Mouse (Mus musculus) left cerebral cortex, postnatal 4 days (tissue): ENCODE measurements around the gene Polr1d. TPM values are rescaled to one million over a fixed set of nuclear protein-coding genes. Genes with fewer than 3 reads are reported as not detected.

ENCODE experiments used
- DNase-seq: peaks from one replicate; pipeline ENCODE4 v3.0.0-alpha.2; 2022
- intact Hi-C: fragments of 180-260 bp; cut with DNase I; formaldehyde crosslinking; loops from one replicate; pipeline ENCODE4 v1.15.1; 2025
- total RNA-seq, 2 experiments: library from RNA; stranded (reverse); gene quantifications; 2 replicates each; pipeline ENCODE4 v1.2.3; 2021

Gene Polr1d
- total RNA-seq, 2 experiments from 2014 or later = 93.0 to 96.0 TPM

DNA sequence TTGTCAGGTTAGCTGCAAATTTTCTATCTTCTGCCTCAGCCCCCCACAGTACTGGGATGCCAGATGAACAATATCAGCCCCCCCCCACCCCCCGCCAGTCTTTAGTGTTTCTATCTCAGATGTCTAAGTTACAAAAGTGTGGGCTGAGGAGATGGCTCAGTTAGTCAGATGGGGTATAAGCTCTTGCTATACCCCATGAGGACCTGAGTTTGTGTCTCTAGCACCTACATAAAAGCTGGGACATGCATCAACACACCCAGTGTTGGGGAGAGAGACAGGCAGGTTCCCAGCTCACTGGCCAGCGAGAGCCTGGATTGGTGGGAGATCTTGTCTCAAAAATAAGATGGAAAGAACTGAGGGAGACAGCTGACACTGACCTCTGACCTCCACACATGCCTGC is 52.6 kb downstream of the Polr1d start:
- intact Hi-C loops = no loop called here
- DNase-seq = no peak

DNA sequence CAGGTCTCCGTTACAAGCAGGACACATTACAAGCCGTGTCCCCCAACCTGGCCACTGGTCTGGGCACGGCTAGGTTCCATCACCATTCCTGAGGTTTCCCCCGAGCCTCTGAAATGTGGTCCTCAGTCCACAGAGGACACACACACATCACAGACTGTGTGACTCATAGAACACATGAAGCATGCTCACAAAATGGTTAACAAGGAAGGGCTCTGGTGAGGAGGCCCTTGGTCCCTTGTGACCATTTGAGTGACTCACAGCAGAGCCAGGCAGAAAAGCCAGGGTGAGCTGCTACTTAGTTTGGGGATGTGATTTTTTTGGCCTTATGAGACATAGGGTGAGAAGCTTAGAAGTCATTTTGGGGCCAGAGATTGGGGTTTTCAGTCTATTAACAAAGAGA is 55.1 kb downstream of the Polr1d start:
- DNase-seq = no peak
- intact Hi-C loops = no loop called here

DNA sequence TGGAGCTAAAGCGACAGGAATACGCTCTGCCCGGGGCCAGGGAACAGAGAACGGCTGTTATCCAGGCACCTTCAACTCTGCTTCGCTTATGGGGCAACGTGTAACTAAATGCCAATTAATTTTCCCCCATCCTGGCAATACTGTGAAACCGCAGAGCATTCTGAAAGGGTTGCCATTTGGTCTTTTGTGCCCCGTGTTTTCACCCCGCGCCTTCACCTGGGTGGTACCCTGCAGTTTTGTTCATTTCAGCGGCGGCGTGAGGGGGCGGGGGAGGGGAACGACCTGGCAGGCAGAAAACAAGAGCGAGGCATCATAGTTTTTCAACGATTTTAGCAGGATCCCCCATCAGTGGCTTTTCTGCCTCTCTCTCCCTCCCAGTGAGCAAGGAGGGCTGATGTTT is 56.8 kb downstream of the Polr1d start:
- no peak for DNase-seq
- intact Hi-C loops = no loop called here

- intact Hi-C loops = no loop called here
- peak; percentile 26 for DNase-seq
Measured at GRCm38 (mm10) chr5:147134341-147135088, 57.7 kb downstream of the Polr1d start.

GRCm38 (mm10) chr5:147135089-147135446 is 58.2 kb downstream of the Polr1d start:
- intact Hi-C loops = no loop called here
- DNase-seq = no peak

GRCm38 (mm10) chr5:147135994-147136393 is 59.1 kb downstream of the Polr1d start:
- intact Hi-C loops = no loop called here
- no peak for DNase-seq

GRCm38 (mm10) chr5:147147340-147147739 is 70.5 kb downstream of the Polr1d start:
- intact Hi-C loops = no loop called here
- DNase-seq = no peak

- intact Hi-C loops = no loop called here
- DNase-seq = peak; percentile 29
Measured at GRCm38 (mm10) chr5:147154806-147155371, 78.0 kb downstream of the Polr1d start.

DNA sequence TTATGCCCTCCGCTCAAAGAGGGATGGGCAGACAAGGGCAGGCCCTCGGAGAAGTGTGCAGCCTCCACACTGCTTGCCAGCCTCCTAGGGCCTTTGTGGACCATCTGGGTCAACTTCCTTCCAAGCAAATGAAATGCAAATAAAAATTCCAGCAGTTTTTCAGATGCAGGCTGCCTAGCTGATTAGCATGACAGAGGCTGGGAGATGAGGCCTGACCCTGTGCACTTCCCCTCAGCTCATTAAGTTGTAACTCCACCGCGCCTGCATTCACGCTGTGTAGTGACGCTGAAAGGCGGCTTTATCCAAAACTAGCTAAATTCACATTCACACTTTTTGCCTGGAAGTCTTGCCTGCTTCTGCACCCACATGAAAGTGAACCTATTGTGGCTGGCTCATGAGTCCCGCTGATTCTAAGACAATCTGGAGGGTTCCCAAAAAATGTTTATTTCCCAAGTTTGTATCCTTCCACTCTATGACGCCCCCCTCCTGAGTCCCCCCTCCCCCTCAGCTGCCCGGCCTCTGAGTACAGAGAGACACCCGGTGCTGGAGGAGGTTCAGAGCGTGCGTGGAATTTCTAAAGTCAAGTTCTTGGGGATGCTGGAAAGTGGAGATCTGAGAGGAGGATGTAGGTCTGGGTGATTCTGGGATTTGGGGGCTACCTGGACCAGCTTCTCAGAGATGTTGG is 78.7 kb downstream of the Polr1d start:
- intact Hi-C loops = no loop called here
- peak; percentile 39 for DNase-seq

DNA sequence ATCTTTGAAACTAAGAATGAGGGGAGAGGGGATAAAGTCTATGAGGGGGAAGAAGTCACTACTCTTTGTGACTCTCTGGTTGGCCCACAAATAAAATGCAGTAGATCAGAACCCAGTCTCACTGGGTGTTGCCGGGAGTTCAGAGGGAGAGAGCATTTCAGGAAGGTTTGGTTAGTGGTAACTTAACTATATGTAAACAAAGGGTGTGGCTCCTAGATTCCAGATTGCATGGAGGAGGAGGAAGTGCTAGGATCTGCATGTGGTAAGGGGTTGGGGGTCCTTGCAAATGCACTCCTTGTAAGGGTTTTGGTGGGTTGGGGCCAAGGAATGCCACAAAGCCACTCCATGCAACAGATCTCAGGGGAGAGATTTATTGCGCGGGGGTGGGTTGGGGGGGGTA is 79.5 kb downstream of the Polr1d start:
- intact Hi-C loops = no loop called here
- no peak for DNase-seq

DNA sequence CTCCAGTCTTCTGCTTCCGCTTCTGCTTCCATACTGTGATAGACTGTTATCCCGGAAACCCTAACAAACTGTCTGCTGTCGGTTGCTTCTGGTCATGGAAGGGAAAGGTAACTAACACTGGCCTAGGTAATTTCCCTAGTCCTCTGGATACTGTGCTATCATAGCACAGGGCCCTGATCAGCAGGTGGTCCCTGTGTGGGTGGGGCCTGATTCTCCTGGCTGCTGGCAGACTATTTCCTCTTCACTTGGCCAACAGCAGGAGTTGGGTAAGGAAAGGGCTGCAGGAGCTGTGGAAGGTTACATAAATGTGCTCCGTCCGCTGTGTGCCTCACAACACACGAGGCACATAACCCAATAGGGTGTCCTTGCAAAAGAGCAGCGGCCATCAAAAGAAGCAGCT is 80.6 kb downstream of the Polr1d start:
- no peak for DNase-seq
- intact Hi-C loops = no loop called here

DNA sequence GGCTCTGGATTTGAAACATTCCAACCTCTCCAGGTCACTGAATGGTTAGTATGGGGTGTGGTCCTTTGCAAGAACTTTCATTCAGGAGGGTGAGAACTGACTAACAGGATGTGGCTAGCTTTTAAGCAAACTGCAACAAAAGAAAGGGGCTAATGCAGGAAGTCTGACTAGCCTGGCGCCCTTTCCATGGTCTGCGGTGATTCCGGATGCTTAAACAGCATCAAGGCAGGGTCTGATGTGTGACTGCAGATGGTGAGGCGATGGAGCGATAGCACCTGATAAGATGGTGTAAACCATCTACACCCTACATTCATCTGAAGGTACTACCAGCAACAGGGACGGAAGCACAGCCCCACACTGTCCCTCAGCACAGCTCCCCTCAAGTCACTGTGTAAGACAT is 82.5 kb downstream of the Polr1d start:
- intact Hi-C loops = no loop called here
- DNase-seq = no peak

DNA sequence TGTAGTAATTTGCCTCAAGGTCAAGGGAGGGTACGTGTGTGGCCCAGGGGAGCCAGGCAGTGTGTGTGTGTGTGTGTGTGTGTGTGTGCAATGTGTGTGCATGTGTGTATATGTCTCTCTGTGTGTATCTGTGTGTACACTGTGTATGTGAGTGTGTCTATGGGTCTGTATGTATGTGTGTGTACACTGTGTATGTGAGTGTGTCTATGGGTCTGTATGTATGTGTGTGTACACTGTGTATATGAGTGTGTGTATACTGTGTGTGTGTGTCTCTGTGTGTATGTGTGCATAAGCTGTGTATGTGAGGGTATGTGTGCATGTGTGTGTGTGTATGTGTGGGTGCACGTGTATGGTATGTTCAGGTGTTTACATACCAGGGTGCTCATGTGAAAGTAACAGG is 82.9 kb downstream of the Polr1d start:
- no peak for DNase-seq

More for the DNA sequence above, 82.9 kb downstream of the Polr1d start:
- intact Hi-C loops = no loop called here

Other genes with a start within 250 kb of the Polr1d start
- gene Rpl21, start 244.2 kb upstream of the Polr1d start, total RNA-seq = 100 to 1,000 TPM; 211 to 238 TPM
- gene Rasl11a, start 232.0 kb upstream of the Polr1d start, total RNA-seq = 10 to 100 TPM; 10.0 to 10.6 TPM
- gene Gtf3a, start 128.4 kb upstream of the Polr1d start, total RNA-seq = 10 to 100 TPM; 43.5 to 49.4 TPM
- 10 to 100 TPM; 16.0 to 16.6 TPM for gene Mtif3, start 113.2 kb upstream of the Polr1d start, total RNA-seq
- gene Lnx2, start 464 bp upstream of the Polr1d start, total RNA-seq = 10 to 100 TPM in 1 of 2 experiments, 1 to 10 TPM in 1; 9.7 to 10.7 TPM
- 1 to 10 TPM; 1.3 to 1.8 TPM for gene Gsx1, start 111.6 kb downstream of the Polr1d start, total RNA-seq
- gene Pdx1, start 192.9 kb downstream of the Polr1d start, total RNA-seq = not detected
- gene Cdx2, start 230.2 kb downstream of the Polr1d start, total RNA-seq = not detected
- gene Urad, start 245.4 kb downstream of the Polr1d start, total RNA-seq = not detected